Mouse (Mus musculus) C2C12 (cell line): Measurements from ENCODE around the gene Rsph3a. TPM values are rescaled to one million over a fixed set of nuclear protein-coding genes. Genes with fewer than 3 reads are reported as not detected.

ENCODE experiments used
- H3K27me3 ChIP-seq: one replicate; pipeline ENCODE4 v1.6.1; 2011; ENCODE audit not compliant: control insufficient read depth, insufficient read depth, insufficient read length
- H3K36me3 ChIP-seq: one replicate; pipeline ENCODE4 v1.6.1; 2011; ENCODE audit not compliant: control insufficient read depth, insufficient read depth
- H3K4me3 ChIP-seq: one replicate; pipeline ENCODE4 v1.5.1; 2011; ENCODE audit warnings: mild to moderate bottlenecking, control low read depth; ENCODE audit not compliant: poor library complexity, insufficient read depth, severe bottlenecking
- H3K79me2 ChIP-seq: one replicate; pipeline ENCODE4 v1.6.1; 2011; ENCODE audit not compliant: control insufficient read depth, insufficient read depth
- H3K79me3 ChIP-seq: one replicate; pipeline ENCODE4 v1.6.1; 2011; ENCODE audit warnings: low read depth, control low read depth
- H3ac ChIP-seq: one replicate; pipeline ENCODE3; 2011; ENCODE audit warnings: low read depth; ENCODE audit not compliant: control insufficient read depth, insufficient read length
- CEBPB ChIP-seq: IDR thresholded peaks from one replicate; pipeline ENCODE4 v1.6.1; 2011; ENCODE audit warnings: low read depth, mild to moderate bottlenecking, control low read depth, moderate library complexity
- CTCF ChIP-seq: IDR thresholded peaks from one replicate; pipeline ENCODE4 v1.5.1; 2011; ENCODE audit not compliant: control insufficient read depth, insufficient read depth, insufficient read length
- FOSL1 ChIP-seq: IDR thresholded peaks from one replicate; pipeline ENCODE4 v1.8.0; 2011; ENCODE audit warnings: mild to moderate bottlenecking, low read length; ENCODE audit not compliant: poor library complexity, insufficient read depth, severe bottlenecking
- MAX ChIP-seq: IDR thresholded peaks from one replicate; pipeline ENCODE4 v1.6.1; 2011; ENCODE audit warnings: mild to moderate bottlenecking, control low read depth
- MYOD1 ChIP-seq: IDR thresholded peaks from one replicate; pipeline ENCODE4 v1.6.1; 2011; ENCODE audit warnings: low read depth; ENCODE audit not compliant: control insufficient read depth, insufficient read length
- MYOG ChIP-seq: IDR thresholded peaks from one replicate; pipeline ENCODE4 v1.6.1; 2011; ENCODE audit not compliant: control insufficient read depth, insufficient read length; ENCODE audit errors: extremely low read depth
- USF1 ChIP-seq: IDR thresholded peaks from one replicate; pipeline ENCODE4 v1.6.1; 2011; ENCODE audit warnings: low read depth, mild to moderate bottlenecking, control low read depth, moderate library complexity
- polyA plus RNA-seq: library from polyadenylated mRNA; unstranded; fragments of >200 nt; fragmentation: generic; extraction: Trizol; gene quantifications from one replicate; pipeline ENCODE4 v1.2.1, GENCODE M21; 2012; ENCODE audit warnings: missing spikeins

The Rsph3a gene
- polyA plus RNA-seq, 1 experiment, result 29.2 TPM

DNA sequence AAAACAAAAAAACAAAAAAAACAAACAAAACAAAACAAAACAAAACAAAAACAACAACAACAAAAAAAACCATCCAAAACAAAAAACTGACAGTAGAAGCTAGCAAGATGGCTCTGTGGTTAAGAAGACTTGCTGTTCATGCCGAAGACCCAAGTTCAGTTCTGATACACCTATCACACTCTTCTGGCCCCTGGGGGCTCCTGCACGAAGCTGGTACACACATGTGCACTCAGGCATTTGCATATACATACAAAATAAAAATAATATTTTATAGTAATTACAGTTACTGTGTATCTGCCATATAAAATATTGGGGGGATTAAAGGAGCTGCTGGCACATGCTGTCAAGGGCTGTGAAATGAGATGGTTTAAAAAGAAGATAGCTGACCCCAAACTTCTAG lies 43.9 kb upstream of the Rsph3a start:
- no peaks in the 10 kb centered on the region for H3K27me3 ChIP-seq
- H3ac ChIP-seq, result no peak overlapping the region
- H3K4me3 ChIP-seq, result no peak overlapping the region
- TF ChIP-seq USF1, result no peak
- no peak for TF ChIP-seq MYOG
- TF ChIP-seq MYOD1, result no peak
- TF ChIP-seq CTCF, result no peak
- no peak for TF ChIP-seq FOSL1
- TF ChIP-seq CEBPB, result no peak
- no peak for TF ChIP-seq MAX
- H3K79me2 ChIP-seq, result no peaks in the 10 kb centered on the region
- H3K36me3 ChIP-seq, result no peaks in the 10 kb centered on the region
- H3K79me3 ChIP-seq, result no peaks in the 10 kb centered on the region

DNA sequence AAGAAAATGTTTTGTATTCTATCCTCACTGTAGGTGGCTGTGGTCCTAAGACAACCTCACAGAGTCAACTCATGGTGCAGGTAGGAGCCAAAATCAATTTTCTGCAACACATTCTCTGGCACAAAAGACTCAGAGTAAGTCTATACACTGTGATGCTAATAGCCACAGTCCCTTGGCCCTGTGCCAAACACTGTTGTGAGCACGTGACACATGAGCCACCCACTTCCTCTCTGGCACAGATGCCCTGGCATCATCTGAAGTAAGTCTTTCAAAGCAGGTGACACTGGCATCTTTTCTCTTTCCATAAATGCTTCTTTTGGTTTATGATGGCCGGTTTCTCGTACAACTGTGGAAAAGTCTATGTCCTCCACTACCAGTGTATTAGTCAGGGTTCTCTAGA lies 43.1 kb upstream of the Rsph3a start:
- no peaks in the 10 kb centered on the region for H3K79me3 ChIP-seq

GRCm38 (mm10) chr17:7904992-7905391 lies 40.4 kb upstream of the Rsph3a start:
- Histone ChIP-seq H3ac (no peak overlapping the region), H3K79me3 (no peaks in the 10 kb centered on the region), H3K4me3 (no peak overlapping the region), H3K79me2 (no peaks in the 10 kb centered on the region), H3K36me3 (no peaks in the 10 kb centered on the region), H3K27me3 (no peaks in the 10 kb centered on the region)
- TF ChIP-seq USF1 (no peak), CEBPB (no peak), FOSL1 (no peak), CTCF (no peak), MYOG (no peak), MAX (no peak), MYOD1 (no peak)

More for the DNA sequence above, 43.1 kb upstream of the Rsph3a start:
- H3K4me3 ChIP-seq, result no peak overlapping the region
- H3K79me2 ChIP-seq, result no peaks in the 10 kb centered on the region
- H3ac ChIP-seq, result no peak overlapping the region
- H3K36me3 ChIP-seq, result no peaks in the 10 kb centered on the region
- H3K27me3 ChIP-seq, result no peaks in the 10 kb centered on the region
- TF ChIP-seq CEBPB, result no peak
- TF ChIP-seq USF1, result peak; percentile 70
- TF ChIP-seq MYOD1, result no peak

DNA sequence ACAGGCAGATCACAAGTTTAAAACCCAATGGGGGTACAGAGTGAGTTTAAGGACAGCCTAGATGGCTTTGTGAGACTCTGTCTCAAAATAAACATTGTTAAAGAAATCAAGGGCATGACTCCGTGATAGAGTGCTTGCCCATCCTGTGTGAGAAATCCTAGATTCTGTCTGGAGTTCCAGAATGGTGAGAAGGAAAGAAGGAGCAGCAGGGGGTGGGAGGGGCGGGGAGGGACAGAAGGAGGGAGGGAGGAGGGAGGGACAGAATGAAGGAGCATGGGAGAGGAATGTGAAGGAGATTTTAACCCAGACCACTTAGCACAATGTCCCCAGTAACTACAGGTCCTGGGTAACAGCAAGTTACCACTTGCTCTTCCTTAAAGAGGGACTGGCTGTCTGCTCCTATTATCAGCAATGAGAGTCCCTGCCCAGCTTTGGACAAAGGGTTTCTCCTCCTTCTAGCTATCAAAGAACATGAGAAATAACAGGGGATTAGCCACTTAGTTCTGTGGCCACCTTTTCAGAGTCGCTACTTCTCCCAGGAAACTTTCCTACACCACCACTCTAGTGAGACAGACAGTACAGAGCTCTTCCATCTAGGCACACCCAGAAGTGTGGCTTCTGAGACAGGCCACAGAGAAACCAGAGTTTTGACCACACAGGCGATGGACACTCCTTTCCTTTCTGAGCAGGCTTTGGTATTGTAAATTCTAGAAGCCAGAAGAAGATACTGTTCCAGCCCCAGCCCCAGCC lies 39.3 kb upstream of the Rsph3a start:
- TF ChIP-seq MYOD1 (no peak), USF1 (no peak)
- Histone ChIP-seq H3K79me3 (no peaks in the 10 kb centered on the region), H3K79me2 (no peaks in the 10 kb centered on the region), H3K27me3 (no peaks in the 10 kb centered on the region), H3ac (no peak overlapping the region), H3K36me3 (no peaks in the 10 kb centered on the region), H3K4me3 (no peak overlapping the region)

GRCm38 (mm10) chr17:7914596-7915227 lies 30.7 kb upstream of the Rsph3a start:
- Histone ChIP-seq H3K4me3 (no peak overlapping the region), H3K79me2 (no peaks in the 10 kb centered on the region), H3ac (no peak overlapping the region), H3K36me3 (no peaks in the 10 kb centered on the region), H3K79me3 (no peaks in the 10 kb centered on the region), H3K27me3 (peaks cover 15% of the 10 kb centered on the region)
- TF ChIP-seq CTCF (no peak), MAX (no peak), MYOG (no peak), USF1 (no peak), CEBPB (no peak), MYOD1 (no peak), FOSL1 (no peak)

DNA sequence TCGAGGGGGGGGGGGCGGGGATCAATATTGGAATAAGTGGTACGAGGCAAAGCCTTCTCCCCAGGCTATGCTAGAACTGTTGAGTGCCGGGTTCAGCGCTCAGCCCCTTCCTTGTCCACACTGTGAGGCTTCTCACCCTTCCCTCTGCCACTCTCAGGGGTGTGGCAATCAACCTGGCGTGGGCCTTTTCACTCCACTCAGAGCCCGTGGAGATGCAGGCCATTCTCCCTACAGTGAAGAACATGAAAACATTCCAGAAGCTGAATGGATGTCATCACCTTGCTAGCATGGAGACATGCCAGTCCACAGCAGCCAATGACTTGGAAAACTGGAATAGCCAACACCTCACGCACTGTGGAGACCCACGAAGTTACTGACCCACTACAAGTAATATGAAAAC lies 29.6 kb upstream of the Rsph3a start:
- Histone ChIP-seq H3K79me3 (no peaks in the 10 kb centered on the region), H3K27me3 (peaks cover 15% of the 10 kb centered on the region), H3ac (no peak overlapping the region), H3K79me2 (no peaks in the 10 kb centered on the region), H3K36me3 (no peaks in the 10 kb centered on the region), H3K4me3 (no peak overlapping the region)
- TF ChIP-seq CEBPB (no peak), MYOD1 (no peak), USF1 (no peak), MYOG (no peak), CTCF (no peak)
